In genomic region chr6:128093856-128094628, GRCm38 (mm10) we compare ENCODE assay signal across 14 mouse cellular contexts. TPM values are rescaled to one million over a fixed set of nuclear protein-coding genes. Genes with fewer than 3 reads are reported as not detected.
DNase-seq lines count a peak whose midpoint lies in the region; ATAC-seq and TF ChIP-seq lines count a peak whose summit lies in the region.
"Had no signal": no experiment of that assay in that cellular context is flagged by ENCODE, and none has a peak within 500 bp of the region (broad histone marks: within the 10 kb centered on the region; RNA-seq: fewer than 3 reads in every experiment).

No protein-coding gene starts in this region.

- DNase-seq in cerebellum, postnatal 25 days: peak; percentile 26 to 38
- DNase-seq in cerebellum, adult 11 months: no peak
- DNase-seq in heart, postnatal 4 days: no peak
- peak in 1 of 2 experiments; percentile 60 for DNase-seq in left cerebral cortex, adult 2 months (ENCODE audit: extremely low spot score in 1 of 2, low spot score in 2 of 2)
- no peak for DNase-seq in left cerebral cortex, adult 11 months (ENCODE audit: low spot score)
- DNase-seq: B cell, adult 2 months; kidney, postnatal 36 days; lung, postnatal 10 days; retina, postnatal 1 day had no signal

- H3K9ac ChIP-seq in heart, embryonic 16.5 days (ENCODE audit: low read length): no peak overlapping the region
- H3K9ac ChIP-seq: midbrain, embryonic 13.5 days; neural tube, embryonic 13.5 days had no signal

- H3K27ac ChIP-seq in heart, embryonic 16.5 days (ENCODE audit: low read length): peak overlapping the region; percentile 88
- H3K27ac ChIP-seq in left cerebral cortex, adult 2 months: peak overlapping the region; percentile 78
- peak overlapping the region; percentile 62 for H3K27ac ChIP-seq in cortical plate, adult 2 months (ENCODE audit: insufficient read depth, low read length)
- H3K27ac ChIP-seq: midbrain, embryonic 13.5 days; neural tube, embryonic 13.5 days had no signal

- no peaks in the 10 kb centered on the region for H3K36me3 ChIP-seq in heart, embryonic 16.5 days (ENCODE audit: control insufficient read depth, insufficient read depth)
- H3K36me3 ChIP-seq: midbrain, embryonic 13.5 days; neural tube, embryonic 13.5 days had no signal

- no peaks in the 10 kb centered on the region for H3K27me3 ChIP-seq in heart, embryonic 16.5 days (ENCODE audit: control insufficient read depth, insufficient read depth, low read length)
- H3K27me3 ChIP-seq: midbrain, embryonic 13.5 days had no signal

- TF ChIP-seq POLR2A in cortical plate, adult 2 months (IDR thresholded peaks at IDR 0.05; ENCODE audit: extremely low read depth, insufficient read depth, low read length): no peak

- TF ChIP-seq CTCF in left cerebral cortex, adult 2 months (IDR thresholded peaks at IDR 0.05): no peak
- no peak for TF ChIP-seq CTCF in cortical plate, adult 2 months (IDR thresholded peaks at IDR 0.05; ENCODE audit: extremely low read depth, insufficient read depth, low read length)

- intact Hi-C loops in left cerebral cortex, adult 2 months (cut with DNase I): loop anchor here (5.0 kb wide), 1 partner anchor 322 kb away; no protein-coding TSS in a partner anchor

- no peak overlapping the region for H3K4me2 ChIP-seq in heart, embryonic 16.5 days (ENCODE audit: low read depth, low read length)
- H3K4me2 ChIP-seq: midbrain, embryonic 13.5 days; neural tube, embryonic 13.5 days had no signal

- no peak for ATAC-seq in heart, embryonic 16.5 days (replicated peaks; ENCODE audit: extremely low read depth, insufficient read depth, low FRiP score)
- no peak for ATAC-seq in granulocyte monocyte progenitor cell, adult 5-6 weeks (replicated peaks; ENCODE audit: poor library complexity, severe bottlenecking)
- ATAC-seq: midbrain, embryonic 13.5 days had no signal

- peaks cover 55% of the 10 kb centered on the region for H3K4me1 ChIP-seq in heart, embryonic 16.5 days (ENCODE audit: control insufficient read depth, insufficient read depth, low read length)
- peaks cover 20% of the 10 kb centered on the region for H3K4me1 ChIP-seq in cortical plate, adult 2 months (ENCODE audit: control insufficient read depth, insufficient read depth, low read length)

- WGBS in heart, embryonic 16.5 days: 77% methylated on average over 15 of the region's 15 CpGs

- no peaks in the 10 kb centered on the region for H3K9me3 ChIP-seq in heart, embryonic 16.5 days (replicated peaks; ENCODE audit: control insufficient read depth, low read length)
- H3K9me3 ChIP-seq: midbrain, embryonic 13.5 days; neural tube, embryonic 13.5 days had no signal

- H3K4me3 ChIP-seq in heart, embryonic 16.5 days (ENCODE audit: low read length): no peak overlapping the region
- H3K4me3 ChIP-seq in left cerebral cortex, adult 2 months: no peak overlapping the region
- H3K4me3 ChIP-seq in cortical plate, adult 2 months (ENCODE audit: insufficient read depth, low read length): 0 out of 2 replicates have a peak overlapping the region, but pooled peaks have one; percentile 3
- H3K4me3 ChIP-seq: midbrain, embryonic 13.5 days; neural tube, embryonic 13.5 days had no signal

RNA-seq across cellular contexts. Expression of gene Tspan9, which starts 49.4 kb away (rescaled TPM):
- 138 and 151 TPM in 2 replicates for polyA plus RNA-seq in heart, embryonic 16.5 days (2015; fragmentation: Nextera tagmentation; extraction: Ambion mirVana)
- total RNA-seq in heart, postnatal 4 days (2021): 100 to 1,000 TPM; 216 TPM
- 10 to 100 TPM; 53.0 to 57.6 TPM for total RNA-seq in left cerebral cortex, adult 2 months (2021)
- 49.2 and 55.5 TPM in 2 replicates for polyA plus RNA-seq in cortical plate, adult 2 months (2012; rRNA removed)
- 2.2 TPM in 1 of 2 replicates, not detected in the other for total RNA-seq in granulocyte monocyte progenitor cell, adult 5-6 weeks (2014; fragmentation: Nextera tagmentation)
- 0.62 and 3.4 TPM in 2 replicates for total RNA-seq in granulocyte monocyte progenitor cell, adult 5-6 weeks (2017)

Comparison
In these comparisons a context has a peak if more than half of its experiments do, and no peak if none do; other contexts are left out.
1. DNase-seq: peak in cerebellum, postnatal 25 days (2 of 2); none in cerebellum, adult 11 months (single experiment), heart, postnatal 4 days (single experiment) and left cerebral cortex, adult 11 months (single experiment).
2. RNA of gene Tspan9, which starts 49.4 kb away (total RNA-seq): 216 TPM in heart, postnatal 4 days and 53.0 to 57.6 TPM in left cerebral cortex, adult 2 months; 0.62 to 3.4 TPM in granulocyte monocyte progenitor cell, adult 5-6 weeks; every median in the first group is over 10 times any median in the second.
3. Peak in every context shown above with its lines, with median percentiles within 50 percentile points of each other: H3K27ac ChIP-seq.